Mouse (Mus musculus): Measurements from ENCODE around the gene Auh. TPM values are rescaled to one million over a fixed set of nuclear protein-coding genes. Genes with fewer than 3 reads are reported as not detected.

Auh gene
- total RNA-seq, 4 experiments from 2014 or later = 149 to 181 (median 160) TPM

DNA sequence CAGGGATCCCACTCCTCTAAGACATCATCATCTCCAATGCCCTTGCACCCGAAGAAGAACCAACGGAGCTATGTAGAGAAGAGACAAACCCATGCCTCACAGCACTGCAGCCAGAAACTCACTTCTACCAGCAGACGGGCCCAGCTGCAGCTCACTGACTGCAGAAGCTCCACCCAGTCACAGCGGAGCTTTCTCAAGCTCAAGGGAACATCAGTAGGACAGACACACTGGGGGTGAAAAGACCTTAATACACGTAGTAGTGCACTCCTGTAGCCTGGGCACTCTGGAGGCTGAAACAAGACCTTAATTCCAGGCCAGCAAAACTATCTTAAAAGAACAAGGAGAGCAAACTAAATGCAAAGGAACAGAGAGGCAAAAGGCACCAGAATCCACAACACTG is 5.0 kb downstream of the Auh start:
- DNase-seq (ENCODE audit: low spot score) = no peak

DNA sequence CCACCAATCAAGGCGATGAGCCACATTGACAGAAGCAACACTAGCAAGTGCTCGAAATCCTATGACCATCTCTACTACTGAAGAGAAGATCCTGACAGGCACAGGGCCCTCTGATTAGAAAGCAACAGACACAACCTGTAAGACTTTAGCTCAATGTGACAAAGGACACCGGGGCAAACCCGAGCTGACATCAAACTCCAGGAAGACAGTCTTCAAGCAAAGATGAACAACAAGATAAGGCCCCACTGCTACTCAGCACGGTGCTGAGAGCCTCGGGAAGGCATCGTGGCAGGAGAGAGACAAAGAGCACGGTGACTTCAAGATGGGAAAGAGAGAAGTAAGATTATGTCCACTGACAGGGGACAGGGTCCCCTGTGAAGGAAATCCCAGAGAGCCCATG is 7.5 kb downstream of the Auh start:
- DNase-seq (ENCODE audit: low spot score) = no peak

DNA sequence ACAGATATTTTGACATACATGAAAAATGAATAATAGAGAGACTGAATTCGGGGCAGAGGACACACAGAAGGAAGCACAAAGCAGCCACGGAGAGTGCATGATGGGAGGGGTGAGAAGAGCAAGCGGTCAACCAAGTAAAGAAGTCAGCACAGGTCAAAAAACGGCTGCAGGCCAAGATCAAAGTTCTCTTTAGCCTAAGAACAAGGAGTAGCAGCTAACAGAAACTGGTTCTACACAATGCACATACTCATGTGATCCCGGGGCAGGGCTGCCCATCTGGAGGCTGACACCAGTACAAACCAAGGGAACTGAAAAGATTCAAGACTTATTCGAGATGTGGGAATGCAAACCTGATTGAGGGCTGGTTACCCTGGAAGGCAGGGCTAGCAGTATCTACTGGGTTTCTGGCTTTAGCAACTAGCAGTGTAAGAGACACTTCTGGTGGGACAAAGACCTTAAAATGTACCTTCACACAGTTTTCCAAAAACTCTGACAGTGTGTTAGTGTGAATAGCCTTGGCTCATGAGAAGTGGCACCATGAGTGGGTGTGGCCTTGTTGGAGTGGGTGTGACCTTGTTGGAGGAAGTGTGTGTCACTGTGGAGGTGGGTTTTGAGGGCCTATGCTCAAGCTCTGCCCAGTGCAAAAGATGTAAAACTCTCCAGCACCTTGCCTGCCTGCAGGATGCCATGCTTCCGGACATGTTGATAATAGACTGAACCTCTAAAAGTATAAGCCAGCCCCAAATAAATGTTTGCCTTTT is 8.2 kb downstream of the Auh start:
- no peak for DNase-seq (ENCODE audit: low spot score)

DNA sequence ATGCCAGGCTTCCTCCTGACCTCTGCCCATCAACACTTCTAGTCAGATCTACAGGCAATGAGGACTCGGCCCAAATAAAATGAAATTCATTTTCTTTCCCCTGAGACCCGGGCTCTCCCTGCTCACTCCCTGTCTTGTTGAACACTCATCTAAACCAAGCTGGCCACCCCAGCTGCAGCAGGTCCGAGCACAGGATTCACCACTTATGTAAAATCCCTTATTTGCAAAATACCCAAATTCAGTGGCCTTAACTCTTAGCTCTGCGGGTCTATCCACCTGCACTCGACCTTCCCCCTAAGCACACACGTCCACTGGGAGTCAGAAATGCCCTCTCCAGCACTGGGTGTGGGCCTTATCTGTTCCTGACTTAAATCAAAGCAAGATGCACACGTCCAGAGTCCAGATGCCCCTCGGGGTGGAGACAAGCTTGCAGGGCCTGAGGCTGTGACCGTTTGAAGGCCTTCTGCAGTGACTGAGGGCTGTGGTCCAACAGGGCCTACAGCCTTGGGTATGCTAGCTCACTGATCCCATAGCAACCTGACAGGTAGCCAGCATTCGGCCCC is 9.6 kb downstream of the Auh start:
- DNase-seq (ENCODE audit: low spot score) = no peak

DNA sequence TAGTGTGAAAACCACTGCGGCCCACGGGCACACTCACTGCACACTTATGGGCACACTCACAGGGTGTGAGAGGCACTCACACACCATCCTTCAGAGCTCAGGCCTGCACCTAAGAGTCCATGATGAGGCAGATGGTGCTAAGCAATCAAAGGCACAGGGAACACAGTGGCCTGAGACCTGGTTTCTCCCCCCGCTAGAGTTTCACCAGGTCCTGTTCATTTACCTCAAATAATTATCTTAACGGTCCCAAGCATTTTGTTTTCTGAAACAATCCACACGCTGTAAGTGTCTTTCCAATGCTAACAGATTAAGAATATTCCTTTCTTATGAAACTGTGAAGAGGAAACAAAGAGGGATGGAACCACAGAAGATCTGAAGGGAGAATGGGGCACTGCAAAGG is 11.1 kb downstream of the Auh start:
- no peak for DNase-seq (ENCODE audit: low spot score)

DNA sequence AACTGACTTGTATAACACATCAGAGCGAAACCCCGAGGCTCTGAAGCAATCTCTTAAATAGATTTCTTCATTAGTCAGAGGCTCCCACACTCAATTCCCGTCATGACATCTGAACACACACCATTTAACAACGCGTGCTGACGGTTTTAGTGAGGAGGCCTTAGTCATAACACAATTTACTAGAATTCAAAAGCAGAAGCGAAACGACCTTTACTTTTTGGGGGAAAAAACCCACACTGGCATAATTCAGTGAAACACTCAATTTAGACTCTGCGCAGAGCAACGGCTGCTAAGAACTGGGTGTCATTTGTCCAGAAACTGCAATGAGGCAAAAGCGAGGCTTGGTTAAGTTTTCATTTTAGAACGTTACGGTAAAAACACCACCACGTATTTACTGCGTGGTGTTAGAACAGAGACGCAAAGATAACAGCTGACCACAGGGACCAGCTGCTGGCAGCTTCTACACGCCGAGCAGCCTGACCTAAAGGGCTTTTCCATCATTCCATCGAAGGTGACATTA is 14.8 kb downstream of the Auh start:
- DNase-seq (ENCODE audit: low spot score) = no peak

DNA sequence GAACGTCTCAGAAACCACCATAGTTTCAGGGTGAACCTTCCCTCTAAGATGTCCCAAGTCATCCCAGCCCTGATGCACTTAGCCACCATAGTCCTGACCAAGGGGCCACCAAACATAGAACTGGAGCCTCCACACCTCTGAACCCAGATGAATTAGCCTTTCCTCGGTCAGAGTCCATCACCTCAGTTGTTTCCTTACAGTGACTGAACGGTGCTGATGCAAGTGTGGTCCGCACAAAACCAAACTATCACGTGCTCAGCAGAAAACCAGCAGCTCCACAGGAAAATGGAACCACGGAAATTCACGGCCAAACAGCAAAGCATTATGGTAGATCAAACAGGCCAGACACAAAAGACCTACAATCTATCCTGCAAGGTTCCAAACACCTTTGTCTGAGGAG is 15.6 kb downstream of the Auh start:
- no peak for DNase-seq (ENCODE audit: low spot score)

DNA sequence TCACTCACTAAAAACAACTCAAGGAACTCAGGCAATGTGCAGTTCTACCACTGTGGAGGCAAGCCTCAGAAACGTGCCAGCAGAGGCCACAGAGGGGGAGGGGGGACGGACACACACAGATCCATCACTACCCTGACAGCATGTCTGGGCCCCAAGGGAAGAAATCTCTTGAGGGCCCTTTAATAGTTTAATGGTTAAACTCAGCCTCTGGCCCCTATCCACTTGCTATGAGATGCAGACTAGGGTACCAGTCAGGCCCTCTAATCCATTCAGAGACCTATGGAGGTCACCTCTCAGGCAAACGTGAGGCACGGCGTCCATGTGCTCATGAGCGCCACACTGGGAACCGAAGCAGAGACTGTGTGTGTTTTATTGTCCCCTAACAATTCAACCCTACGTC is 17.0 kb downstream of the Auh start:
- DNase-seq (ENCODE audit: low spot score) = no peak

DNA sequence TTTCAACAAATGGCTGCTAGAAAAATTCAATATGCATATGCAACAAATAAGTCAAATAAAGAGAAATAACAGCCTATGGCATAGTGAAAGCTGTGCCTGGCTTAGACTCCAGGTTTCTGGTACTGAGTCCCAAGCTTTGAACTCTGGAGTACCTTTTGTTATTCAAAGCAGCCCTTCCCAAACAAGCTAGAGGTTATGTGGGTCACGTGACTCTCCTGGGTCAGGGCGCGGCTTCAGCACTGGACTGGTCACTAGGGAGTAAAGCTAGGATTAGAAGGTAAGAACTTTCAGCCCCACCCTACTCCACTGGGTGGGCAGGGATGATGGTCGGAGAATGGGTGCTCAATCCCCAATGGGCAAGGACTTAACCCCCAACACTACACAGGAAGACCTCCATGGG is 18.2 kb downstream of the Auh start:
- no peak for DNase-seq (ENCODE audit: low spot score)

DNA sequence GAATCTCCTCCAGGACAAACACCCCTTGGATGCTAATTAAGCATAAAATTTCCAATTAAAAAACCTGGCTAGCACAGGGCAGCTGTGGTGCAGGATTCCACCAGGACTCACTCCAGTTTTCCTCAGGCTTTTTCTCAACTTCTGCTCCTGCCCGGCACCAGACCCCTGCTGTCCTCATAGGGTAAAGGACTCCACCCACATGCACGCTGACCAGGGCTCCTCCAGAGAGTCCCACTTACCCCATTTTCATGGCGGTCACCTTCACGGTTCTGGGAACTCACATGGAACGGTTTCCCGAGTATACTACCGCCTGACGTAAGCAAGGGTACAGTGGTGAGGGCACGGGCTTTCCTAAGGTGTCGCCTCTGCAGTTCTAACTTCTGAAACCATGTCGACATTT is 23.2 kb downstream of the Auh start:
- no peak for DNase-seq (ENCODE audit: low spot score)

DNA sequence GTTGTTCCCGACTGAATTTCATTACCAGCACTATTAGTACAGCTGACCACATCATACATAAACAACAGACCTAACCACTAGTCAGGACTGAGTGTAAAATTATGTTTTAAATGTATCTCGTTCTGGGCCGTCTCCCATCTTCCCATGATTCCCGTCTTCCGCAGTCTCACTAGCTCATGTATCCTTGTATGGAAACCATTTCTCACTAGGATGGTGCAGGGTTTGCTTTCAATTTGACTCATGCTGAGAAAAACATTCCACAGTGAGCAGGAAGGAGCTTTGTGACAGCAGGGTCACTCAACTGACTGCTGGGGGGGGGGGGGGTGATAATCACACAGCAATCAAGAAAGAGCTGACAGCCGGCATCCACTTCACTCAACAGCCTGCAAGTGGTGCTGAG is 25.3 kb downstream of the Auh start:
- no peak for DNase-seq (ENCODE audit: low spot score)

DNA sequence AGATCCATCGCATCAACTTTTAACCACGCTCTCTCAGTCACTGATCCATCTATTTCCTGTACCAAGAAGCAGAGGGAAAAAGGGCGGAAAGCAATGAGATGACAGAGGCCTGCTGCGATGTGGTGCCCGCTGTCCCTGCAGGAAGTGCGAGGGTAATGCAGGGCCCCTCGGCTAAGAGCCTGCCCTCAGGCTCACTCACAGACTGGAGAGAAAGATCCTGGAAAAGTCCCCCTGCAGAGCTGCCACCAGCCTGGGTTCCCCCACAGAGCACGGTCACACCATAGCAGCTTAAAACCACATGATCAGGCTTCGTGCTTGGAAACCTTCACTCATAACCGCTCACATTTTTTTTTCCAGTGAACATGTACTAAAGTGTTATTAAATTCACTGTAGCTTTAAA is 25.7 kb downstream of the Auh start:
- no peak for DNase-seq (ENCODE audit: low spot score)

DNA sequence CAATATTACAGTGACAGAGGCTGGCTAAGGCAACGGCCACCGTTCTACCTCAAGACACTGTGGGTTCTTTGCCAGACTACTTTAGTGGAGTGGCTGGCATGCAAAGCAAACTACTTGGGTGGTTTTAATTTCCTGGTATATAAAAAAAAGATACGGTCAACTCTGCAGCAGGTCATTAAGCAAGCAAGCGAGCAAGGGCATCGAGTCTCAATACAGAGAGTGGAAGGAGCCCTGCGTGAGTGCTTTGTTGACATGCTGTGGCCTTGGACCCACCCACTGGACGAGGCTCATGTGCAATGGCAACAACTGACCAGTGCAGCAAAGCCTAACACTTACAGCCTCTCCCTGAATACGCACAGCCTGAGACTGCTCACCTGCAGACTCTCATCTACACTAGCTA is 27.0 kb downstream of the Auh start:
- no peak for DNase-seq (ENCODE audit: low spot score)

DNA sequence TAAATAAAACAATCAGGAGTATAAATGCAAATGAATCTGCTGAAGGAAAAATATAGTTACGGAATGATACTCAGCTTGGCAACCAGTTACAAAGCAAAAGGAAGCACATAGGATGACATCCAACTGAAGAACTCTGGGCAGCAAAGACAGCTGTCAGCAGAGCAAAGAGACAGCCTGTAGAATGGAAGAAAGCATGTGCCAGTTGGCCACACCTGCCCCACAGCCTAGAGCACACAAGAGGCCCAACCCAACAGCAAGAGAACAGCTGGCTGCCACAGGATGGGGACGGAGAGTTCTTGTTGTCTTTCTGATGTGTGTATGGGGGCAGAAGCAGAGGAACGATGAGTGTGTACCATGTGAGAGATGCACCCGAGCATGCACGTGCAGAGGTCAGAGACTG is 29.8 kb downstream of the Auh start:
- no peak for DNase-seq (ENCODE audit: low spot score)

DNA sequence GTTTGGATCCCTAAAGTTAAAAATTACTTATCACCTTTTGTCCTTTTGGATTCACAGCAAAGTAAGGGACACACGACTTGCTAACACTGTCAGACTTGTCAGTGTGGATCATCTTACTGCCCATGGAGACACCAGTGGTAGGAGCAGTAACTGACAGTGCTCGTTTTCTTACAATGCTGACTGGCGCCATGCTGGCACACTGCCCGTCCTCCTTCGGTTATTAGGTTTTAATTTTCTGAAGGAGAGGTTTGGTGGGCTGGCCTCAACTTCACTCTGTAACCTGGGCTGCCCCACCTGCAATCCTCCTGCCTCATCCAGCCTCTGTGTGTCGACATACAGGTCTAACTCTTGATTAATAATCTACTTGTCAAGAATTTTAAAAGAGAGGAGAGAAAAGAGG is 31.7 kb downstream of the Auh start:
- no peak for DNase-seq (ENCODE audit: low spot score)

DNA sequence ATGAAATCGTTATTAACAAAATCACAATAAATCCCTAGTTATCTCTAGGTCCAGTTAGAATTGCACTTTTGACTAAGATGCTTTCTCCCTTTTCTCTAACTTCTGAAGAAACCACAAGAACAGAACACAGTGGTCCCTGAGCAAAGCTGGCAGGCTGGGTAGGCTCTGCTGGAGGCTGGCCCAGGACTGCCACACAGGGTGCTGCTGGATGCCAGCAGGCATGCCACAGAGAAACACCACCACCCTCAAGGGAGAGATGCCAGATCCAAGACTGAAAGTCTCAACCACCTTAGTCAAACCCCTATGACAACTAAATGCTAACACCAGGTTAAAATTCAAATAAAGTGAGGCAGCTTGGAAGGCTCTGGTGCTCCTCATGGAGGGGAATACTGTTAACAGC is 36.7 kb downstream of the Auh start:
- no peak for DNase-seq (ENCODE audit: low spot score)

DNA sequence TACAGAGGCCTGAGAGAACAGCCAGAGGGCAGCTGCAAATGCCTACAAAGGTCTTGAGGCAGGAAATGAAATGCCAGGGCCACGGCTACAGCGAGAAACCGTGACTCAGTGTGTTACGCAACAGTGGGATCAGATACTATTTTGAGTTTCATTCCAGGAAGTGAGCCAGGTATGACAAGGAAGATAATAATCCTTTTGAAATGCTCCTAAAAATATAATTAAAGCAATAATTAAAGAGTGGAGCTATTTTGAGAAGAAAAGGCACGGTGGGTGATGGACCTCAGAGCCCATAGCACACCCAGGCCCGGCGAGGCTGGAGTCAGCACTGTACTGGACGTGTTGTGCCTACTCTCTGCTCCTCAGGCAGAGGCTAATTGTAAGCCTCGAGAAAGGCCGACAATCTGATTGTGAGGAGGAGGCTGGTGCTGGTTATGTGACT is 37.4 kb downstream of the Auh start:
- DNase-seq (ENCODE audit: low spot score) = peak; percentile 72

DNA sequence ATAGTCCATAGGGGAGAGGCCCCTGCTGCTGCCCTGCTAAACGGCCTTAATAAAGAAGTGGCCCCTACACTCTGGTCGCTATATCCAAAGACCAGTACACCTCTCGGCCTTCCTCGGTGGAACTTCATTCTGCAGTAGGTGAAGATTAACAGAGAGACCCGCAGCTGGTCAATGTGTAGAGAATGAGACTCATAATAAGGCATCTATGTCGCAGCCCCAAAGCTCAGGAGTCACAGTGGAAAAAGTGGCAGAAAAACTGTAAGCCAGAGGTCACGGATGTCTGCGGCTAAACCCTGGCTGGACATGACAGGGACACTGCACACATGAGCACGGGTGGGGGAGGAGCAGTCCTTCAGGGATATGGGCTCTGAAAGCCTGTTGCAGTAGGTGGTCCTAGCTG is 39.2 kb downstream of the Auh start:
- no peak for DNase-seq (ENCODE audit: low spot score)

DNA sequence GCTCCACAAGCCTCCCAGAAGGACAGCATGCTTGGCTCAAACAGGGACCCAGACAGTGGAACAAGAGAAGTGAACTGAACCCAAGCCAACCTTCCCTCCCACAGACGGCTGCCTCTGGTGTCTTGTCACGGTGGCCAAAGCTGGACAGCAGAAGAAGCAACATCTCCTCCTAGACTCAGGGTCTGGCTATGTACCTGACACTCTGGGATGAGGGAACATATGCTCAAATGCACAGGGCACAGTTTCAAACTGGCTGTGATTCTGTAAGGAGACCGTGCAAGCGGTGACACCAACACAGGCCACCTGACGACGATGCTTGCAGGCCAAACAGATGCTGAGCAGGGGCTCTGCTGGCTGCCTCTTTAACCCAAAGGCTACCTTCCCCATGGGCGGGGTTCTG is 42.7 kb downstream of the Auh start:
- DNase-seq (ENCODE audit: low spot score) = no peak

DNA sequence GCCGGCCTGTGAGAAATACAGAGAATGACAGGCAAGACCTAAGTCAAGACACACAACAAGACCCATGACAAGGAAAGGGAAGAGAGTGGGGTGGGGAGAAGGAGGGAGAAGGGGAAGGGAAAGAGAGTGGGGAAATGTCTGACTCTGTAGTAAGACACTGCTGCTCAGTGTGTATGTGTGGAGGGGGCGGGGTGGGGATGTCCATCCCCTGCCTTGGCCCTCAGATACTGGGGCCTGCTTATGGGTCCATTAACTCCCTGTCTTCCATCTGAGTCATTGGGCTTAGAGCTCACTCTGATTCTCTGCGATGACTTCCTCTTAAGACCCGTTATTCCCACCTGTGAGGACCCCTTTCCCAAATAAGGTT is 45.5 kb downstream of the Auh start:
- no peak for DNase-seq (ENCODE audit: low spot score)

DNA sequence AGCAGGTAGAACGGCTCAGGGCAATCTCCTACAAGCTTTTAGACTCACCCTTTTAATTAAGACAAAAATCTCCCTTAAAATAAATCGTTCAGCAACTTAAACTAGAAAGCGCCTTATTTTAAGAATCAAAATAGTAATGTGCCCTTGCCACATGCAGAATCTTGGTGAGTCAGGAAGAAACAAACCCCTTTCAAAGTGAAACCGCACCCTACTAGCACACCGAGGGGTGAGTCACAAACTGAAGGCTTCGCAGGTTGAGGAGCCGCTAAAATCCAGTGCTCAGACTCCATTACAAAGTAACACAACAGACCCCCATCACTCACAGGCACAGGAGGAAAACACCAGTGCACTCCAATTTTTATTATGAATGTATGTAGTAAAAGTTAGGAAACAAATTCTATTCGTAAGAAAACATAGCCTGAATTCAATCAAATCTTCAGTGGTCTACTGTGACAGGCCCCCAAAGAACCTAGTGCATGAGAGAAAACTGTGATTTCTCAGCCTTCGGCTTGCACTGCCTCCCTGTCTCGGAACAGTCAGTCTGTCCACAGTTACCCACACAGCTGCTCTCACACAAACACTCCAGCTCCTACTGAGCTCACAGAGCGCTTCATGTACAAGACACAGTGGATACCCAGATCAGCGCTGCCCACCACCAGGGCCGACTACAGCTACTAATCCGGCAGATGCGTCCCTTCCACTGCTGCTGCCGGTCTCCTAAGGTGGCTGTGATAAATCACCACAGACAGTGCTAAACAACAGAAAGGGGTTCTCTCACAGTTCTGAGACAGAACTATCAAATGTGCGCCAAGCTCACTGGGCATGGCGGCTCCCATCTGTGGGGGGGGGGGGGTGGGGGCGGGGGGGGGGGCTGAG is 46.2 kb downstream of the Auh start:
- DNase-seq (ENCODE audit: low spot score) = no peak

DNA sequence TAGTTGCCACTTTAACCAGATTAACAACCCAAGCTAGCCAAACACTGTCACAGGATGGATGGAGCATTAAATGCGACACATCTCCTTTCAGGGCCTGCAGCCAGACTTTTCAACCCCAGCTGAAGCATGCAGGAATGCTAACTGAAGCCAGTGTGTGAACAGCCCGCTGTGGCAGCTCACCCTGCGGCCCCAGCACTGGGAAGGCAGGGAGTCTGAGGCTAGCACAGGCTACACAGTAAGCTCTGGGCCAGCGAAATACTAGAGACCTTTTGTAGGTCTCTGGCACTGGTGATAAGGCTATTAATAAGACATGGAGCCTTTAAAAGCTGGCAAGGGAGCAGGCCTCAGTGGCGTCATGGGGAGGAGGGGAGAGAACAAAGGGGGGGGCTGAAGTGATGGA is 49.1 kb downstream of the Auh start:
- DNase-seq (ENCODE audit: low spot score) = peak; percentile 11

DNA sequence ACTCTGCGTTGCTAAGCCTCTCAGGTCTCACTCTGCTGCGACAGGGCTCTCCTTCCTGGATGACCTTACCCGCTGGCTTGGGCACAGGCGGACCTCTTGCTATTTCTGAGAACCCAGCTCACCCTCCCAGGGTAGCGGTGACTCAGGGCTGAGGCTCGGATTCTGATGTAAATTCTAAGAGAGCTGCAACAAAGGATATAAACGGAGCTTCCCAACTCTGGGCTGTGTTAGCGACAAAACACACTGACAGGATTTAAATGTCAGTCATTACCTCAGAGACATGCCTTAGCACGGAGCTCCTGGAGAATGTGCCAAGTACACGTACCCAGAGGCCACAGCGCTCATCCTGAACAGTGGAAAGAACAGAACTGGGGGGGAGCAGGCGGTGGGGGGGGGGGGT is 49.6 kb downstream of the Auh start:
- DNase-seq (ENCODE audit: low spot score) = peak; percentile 16
